Mouse (Mus musculus) adipocyte (in vitro differentiated cells): Measurements from ENCODE around the gene Vmn2r121.

Experiments used
- DNase-seq: peaks from one replicate; pipeline ENCODE4 v3.0.0-alpha.2; 2016; ENCODE audit warnings: low spot score

Gene Vmn2r121

GRCm38 (mm10) chrX:124135852-124136251 is at the start of gene Vmn2r121:
Gene Vmn2r121 (minus strand): TSS chrX:124135952.
- no peak for DNase-seq
